Mouse (Mus musculus) ovary, adult 10 weeks (tissue): ENCODE data around the gene Fpgt. TPM values are rescaled to one million over a fixed set of nuclear protein-coding genes. Genes with fewer than 3 reads are reported as not detected.

Experiments used
- polyA plus RNA-seq: library from polyadenylated mRNA; stranded (reverse); fragments of 350-450 nt; fragmentation: Illumina TruSeq; extraction: RNeasy Lipid Tissue Mini Kit (QIAGEN cat#74804); gene quantifications from one replicate; pipeline ENCODE4 v1.2.3, GENCODE M21; 2014

The Fpgt gene
- 79.5 TPM for polyA plus RNA-seq

GRCm38 (mm10) chr3:155093116-155093956, at the start of gene Fpgt, which contains the start of gene Lrriq3:
TSS of gene Fpgt (minus strand) at chr3:155093403.
TSS of gene Lrriq3 (plus strand) at chr3:155093434.

GRCm38 (mm10) chr3:155055231-155055916, 37.8 kb downstream of the Fpgt start, which contains the start of gene Tnni3k:
TSS of gene Tnni3k (minus strand) at chr3:155055407.

Other genes with a start within 250 kb of the Fpgt start
- gene Tnni3k, start 38.0 kb downstream of the Fpgt start, polyA plus RNA-seq = not detected
- 9.3 TPM for gene Lrriq3, start within 50 bp of the Fpgt start, polyA plus RNA-seq